Mouse (Mus musculus) MEL (cell line): ENCODE data around the gene Emg1. TPM values are rescaled to one million over a fixed set of nuclear protein-coding genes. Genes with fewer than 3 reads are reported as not detected.
A peak's percentile ranks its signal among the peaks of the same experiment; 100 is the strongest.

Experiments
- DNase-seq: peaks from one replicate; pipeline ENCODE4 v3.0.0; 2011; ENCODE audit warnings: low read depth, low spot score
- H3K27ac ChIP-seq: 2 replicates; pipeline ENCODE4 v1.5.1; 2012; ENCODE audit warnings: low read depth, mild to moderate bottlenecking, control low read depth, low read length, moderate library complexity; ENCODE audit not compliant: control insufficient read depth
- H3K27me3 ChIP-seq, 2 experiments: fragments of 150-350 bp in 1 of 2; sonication (generic) in 1 of 2; 2 replicates each; pipeline ENCODE4 v1.6.1; 2012; ENCODE audit warnings: low read length in 2 of 2, mild to moderate bottlenecking in 2 of 2, improper control_type of control experiment in 1 of 2, moderate library complexity in 1 of 2; ENCODE audit not compliant: insufficient read depth in 2 of 2, control insufficient read depth in 1 of 2
- H3K36me3 ChIP-seq, 2 experiments: 2 replicates each; pipeline ENCODE4 v1.6.1; 2012 to 2014; ENCODE audit warnings: low read length in 2 of 2, improper control_type of control experiment in 1 of 2, inconsistent platforms in 1 of 2, mild to moderate bottlenecking in 1 of 2; ENCODE audit not compliant: insufficient read depth in 2 of 2, control insufficient read depth in 1 of 2
- H3K4me1 ChIP-seq, 2 experiments: fragments of 150-350 bp in 1 of 2; sonication (generic) in 1 of 2; 2 replicates each; pipeline ENCODE4 v1.6.1; 2012; ENCODE audit warnings: low read length in 2 of 2, improper control_type of control experiment in 1 of 2, mild to moderate bottlenecking in 1 of 2; ENCODE audit not compliant: insufficient read depth in 2 of 2, control insufficient read depth in 1 of 2
- H3K4me3 ChIP-seq, 2 experiments: fragments of 150-350 bp in 1 of 2; sonication (generic) in 1 of 2; 2 replicates each; pipeline ENCODE4 v1.5.1; 2012; ENCODE audit warnings: low read depth in 2 of 2, low read length in 2 of 2, mild to moderate bottlenecking in 2 of 2, moderate library complexity in 2 of 2, control low read depth in 1 of 2, improper control_type of control experiment in 1 of 2; ENCODE audit not compliant: control insufficient read depth in 1 of 2, insufficient read depth in 1 of 2
- H3K79me2 ChIP-seq: 2 replicates; pipeline ENCODE4 v1.6.1; 2012; ENCODE audit warnings: mild to moderate bottlenecking, low read length, moderate library complexity; ENCODE audit not compliant: control insufficient read depth, poor library complexity, insufficient read depth
- H3K9ac ChIP-seq: 2 replicates; pipeline ENCODE4 v1.6.1; 2012; ENCODE audit warnings: low read depth, mild to moderate bottlenecking, control low read depth, low read length, moderate library complexity; ENCODE audit not compliant: control insufficient read depth, poor library complexity, severe bottlenecking
- H3K9me3 ChIP-seq: fragments of 150-350 bp; sonication (generic); replicated peaks from 2 replicates; pipeline ENCODE4 v1.6.1; 2012; ENCODE audit warnings: mild to moderate bottlenecking, low read length, improper control_type of control experiment, moderate library complexity; ENCODE audit not compliant: insufficient read depth
- BHLHE40 ChIP-seq: IDR thresholded peaks from 2 replicates; pipeline ENCODE4 v1.6.1; 2012; ENCODE audit warnings: low read depth, mild to moderate bottlenecking, inconsistent platforms, low read length, improper control_type of control experiment, borderline replicate concordance
- CHD1 ChIP-seq: IDR thresholded peaks from 2 replicates; pipeline ENCODE4 v1.6.1; 2012; ENCODE audit warnings: low read depth, mild to moderate bottlenecking, inconsistent platforms, low read length, improper control_type of control experiment
- CHD2 ChIP-seq: IDR thresholded peaks from 2 replicates; pipeline ENCODE4 v1.6.1; 2011; ENCODE audit warnings: low read length, improper control_type of control experiment
- CTCF ChIP-seq, 3 experiments: IDR thresholded peaks in 2 of 3; conservative IDR thresholded peaks in 1 of 3; 2 replicates each; pipeline ENCODE4 v1.5.1; 2011 to 2012; ENCODE audit warnings: low read length in 3 of 3, low read depth in 2 of 3, mild to moderate bottlenecking in 2 of 3, improper control_type of control experiment in 1 of 3, inconsistent platforms in 1 of 3, mixed read lengths in 1 of 3, moderate library complexity in 1 of 3; ENCODE audit not compliant: control insufficient read depth in 1 of 3, insufficient read depth in 1 of 3, poor library complexity in 1 of 3, severe bottlenecking in 1 of 3
- ELF1 ChIP-seq: IDR thresholded peaks from 2 replicates; pipeline ENCODE4 v1.6.1; 2014; ENCODE audit warnings: low read depth, mild to moderate bottlenecking, inconsistent platforms, low read length, improper control_type of control experiment, moderate library complexity
- ETS1 ChIP-seq: IDR thresholded peaks from 2 replicates; pipeline ENCODE4 v1.6.1; 2012; ENCODE audit warnings: low read depth, mild to moderate bottlenecking, inconsistent platforms, low read length, improper control_type of control experiment, moderate library complexity
- GATA1 ChIP-seq: IDR thresholded peaks from 2 replicates; pipeline ENCODE4 v1.6.1; 2011; ENCODE audit warnings: low read depth, low read length, improper control_type of control experiment
- JUND ChIP-seq: IDR thresholded peaks from 2 replicates; pipeline ENCODE4 v1.6.1; 2011; ENCODE audit warnings: low read depth, mild to moderate bottlenecking, improper control_type of control experiment, low read length
- KAT2A ChIP-seq: conservative IDR thresholded peaks from 2 replicates; pipeline ENCODE4 v1.6.1; 2012; ENCODE audit warnings: low read depth, low read length, improper control_type of control experiment, inconsistent platforms
- MAX ChIP-seq: IDR thresholded peaks from 2 replicates; pipeline ENCODE4 v1.6.1; 2011; ENCODE audit warnings: low read length, improper control_type of control experiment
- MEF2A ChIP-seq: IDR thresholded peaks from 2 replicates; pipeline ENCODE4 v1.6.1; 2014; ENCODE audit warnings: low read depth, mild to moderate bottlenecking, inconsistent platforms, low read length, improper control_type of control experiment; ENCODE audit not compliant: poor library complexity, insufficient replicate concordance, severe bottlenecking; ENCODE audit errors: extremely low read depth
- MXI1 ChIP-seq: IDR thresholded peaks from 2 replicates; pipeline ENCODE4 v1.6.1; 2011; ENCODE audit warnings: mild to moderate bottlenecking, low read depth, low read length, improper control_type of control experiment
- MYB ChIP-seq: IDR thresholded peaks from 2 replicates; pipeline ENCODE4 v1.6.1; 2011; ENCODE audit warnings: mild to moderate bottlenecking, low read depth, low read length, improper control_type of control experiment
- MYC ChIP-seq: IDR thresholded peaks from 2 replicates; pipeline ENCODE4 v1.6.1; 2011; ENCODE audit warnings: low read depth, mild to moderate bottlenecking, low read length, improper control_type of control experiment, moderate library complexity
- NELFE ChIP-seq: IDR thresholded peaks from 2 replicates; pipeline ENCODE4 v1.6.1; 2011; ENCODE audit warnings: low read depth, low read length, improper control_type of control experiment
- NRF1 ChIP-seq: IDR thresholded peaks from 2 replicates; pipeline ENCODE4 v1.6.1; 2014; ENCODE audit warnings: low read depth, mild to moderate bottlenecking, inconsistent platforms, low read length, improper control_type of control experiment, moderate library complexity; ENCODE audit not compliant: poor library complexity, insufficient read depth, severe bottlenecking
- POLR2A ChIP-seq, 2 experiments: IDR thresholded peaks; 2 replicates each; pipeline ENCODE4 v1.6.1; 2011 to 2012; ENCODE audit warnings: low read length in 2 of 2, mild to moderate bottlenecking in 2 of 2, control low read depth in 1 of 2, improper control_type of control experiment in 1 of 2, low read depth in 1 of 2, moderate library complexity in 1 of 2; ENCODE audit not compliant: control insufficient read depth in 1 of 2, insufficient read depth in 1 of 2, poor library complexity in 1 of 2
- POLR2AphosphoS5 ChIP-seq: IDR thresholded peaks from 2 replicates; pipeline ENCODE4 v1.6.1; 2012; ENCODE audit warnings: low read depth, borderline replicate concordance, mild to moderate bottlenecking, inconsistent platforms, low read length, moderate library complexity, mixed read lengths
- RAD21 ChIP-seq: IDR thresholded peaks from 2 replicates; pipeline ENCODE4 v1.6.1; 2011; ENCODE audit warnings: mild to moderate bottlenecking, low read depth, low read length, improper control_type of control experiment
- RCOR1 ChIP-seq: IDR thresholded peaks from 2 replicates; pipeline ENCODE4 v1.6.1; 2012; ENCODE audit warnings: low read depth, mild to moderate bottlenecking, inconsistent platforms, low read length, improper control_type of control experiment
- SIN3A ChIP-seq: IDR thresholded peaks from 2 replicates; pipeline ENCODE4 v1.6.1; 2012; ENCODE audit warnings: low read length, improper control_type of control experiment, inconsistent platforms
- SMC3 ChIP-seq: IDR thresholded peaks from 2 replicates; pipeline ENCODE4 v1.6.1; 2011; ENCODE audit warnings: low read depth, low read length, improper control_type of control experiment
- TBP ChIP-seq: IDR thresholded peaks from 2 replicates; pipeline ENCODE4 v1.8.0; 2011; ENCODE audit warnings: low read depth, low read length, improper control_type of control experiment
- UBTF ChIP-seq: IDR thresholded peaks from 2 replicates; pipeline ENCODE4 v1.6.1; 2012; ENCODE audit warnings: low read depth, mild to moderate bottlenecking, inconsistent platforms, low read length, improper control_type of control experiment, moderate library complexity, borderline replicate concordance; ENCODE audit not compliant: insufficient read depth
- USF2 ChIP-seq, 2 experiments: IDR thresholded peaks; 2 replicates each; pipeline ENCODE4 v1.6.1; 2011 to 2012; ENCODE audit warnings: improper control_type of control experiment in 2 of 2, low read length in 2 of 2, borderline replicate concordance in 1 of 2, inconsistent platforms in 1 of 2, low read depth in 1 of 2, mild to moderate bottlenecking in 1 of 2; ENCODE audit not compliant: insufficient read depth in 1 of 2
- ZC3H11A ChIP-seq: IDR thresholded peaks from 2 replicates; pipeline ENCODE4 v1.6.1; 2012; ENCODE audit warnings: low read depth, mild to moderate bottlenecking, inconsistent platforms, low read length, improper control_type of control experiment
- ZKSCAN1 ChIP-seq: IDR thresholded peaks from 2 replicates; pipeline ENCODE4 v1.6.1; 2012; ENCODE audit warnings: low read depth, mild to moderate bottlenecking, inconsistent platforms, low read length, improper control_type of control experiment, moderate library complexity
- ZMIZ1 ChIP-seq: IDR thresholded peaks from 2 replicates; pipeline ENCODE4 v1.6.1; 2012; ENCODE audit warnings: low read depth, mild to moderate bottlenecking, inconsistent platforms, low read length, improper control_type of control experiment, moderate library complexity
- polyA plus RNA-seq, 2 experiments: library from polyadenylated mRNA; stranded (reverse) in 1 of 2; unstranded in 1 of 2; fragments of >175 nt in 1 of 2; fragments of >200 nt in 1 of 2; gene quantifications; 2 replicates each; pipeline versions ENCODE4 v1.2.1 to v1.2.4; 2012; ENCODE audit warnings: low replicate concordance in 2 of 2, low read depth in 1 of 2; ENCODE audit not compliant: insufficient read length in 2 of 2, insufficient read depth in 1 of 2, missing spikeins in 1 of 2
- total RNA-seq: library from RNA; depleted of rRNA; stranded (reverse); fragments of 300-350 nt; gene quantifications from 2 replicates; pipeline ENCODE4 v1.2.3, GENCODE M21; 2012

Emg1 gene
- total and polyA plus RNA-seq, 3 experiments = 346 to 391 TPM; not detected in 1

DNA sequence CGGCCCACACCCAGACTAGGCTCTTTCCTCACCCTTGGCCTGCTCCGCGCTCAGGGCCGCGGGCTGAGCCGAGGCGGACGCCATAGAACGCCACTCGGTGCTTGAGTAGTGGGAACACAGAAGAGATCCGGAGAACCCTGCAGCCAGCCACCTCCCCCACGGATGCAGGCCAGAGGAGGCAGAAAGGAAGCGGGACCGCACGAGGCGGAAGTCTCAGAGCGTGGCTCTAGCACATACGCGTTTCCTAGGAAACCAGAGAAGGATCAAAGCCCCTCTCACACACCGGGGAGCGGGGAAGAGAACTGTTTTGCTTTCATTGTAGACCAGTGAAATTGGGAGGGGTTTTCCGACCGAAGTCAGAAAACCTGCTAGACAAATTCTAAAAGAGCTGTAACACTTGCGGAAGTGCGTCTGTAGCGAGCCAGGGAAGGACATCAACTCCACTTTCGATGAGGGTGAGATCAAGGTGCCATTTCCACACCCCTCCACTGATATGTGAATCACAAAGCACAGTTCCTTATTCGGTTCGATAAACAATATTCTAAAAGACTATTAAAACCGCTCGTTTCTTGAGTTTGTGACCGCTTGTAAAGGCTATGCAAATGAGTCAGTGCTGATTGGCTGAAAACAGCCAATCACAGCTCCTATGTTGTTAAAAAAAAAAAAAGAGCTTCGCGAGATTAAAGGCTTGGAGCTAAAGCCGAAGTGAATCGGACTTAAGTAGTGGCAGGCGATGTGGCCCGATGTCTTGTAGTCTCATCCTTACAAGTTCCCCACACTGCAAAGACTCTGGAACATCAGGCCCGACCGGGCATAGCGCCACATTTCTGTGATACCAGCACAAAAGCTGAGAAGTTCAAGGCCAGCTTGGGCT, 29.1 kb upstream of the Emg1 start, which contains the start of gene Grcc10 (continued):
- TF ChIP-seq ELF1 (peak; percentile 81), CTCF (IDR thresholded peaks at IDR 0.05 in 2 of 3, conservative IDR thresholded peaks at IDR 0.05 in 1 of 3; ENCODE audit: control insufficient read depth in 1 of 3, insufficient read depth in 1 of 3, low read depth in 2 of 3, low read length in 3 of 3, poor library complexity in 1 of 3, severe bottlenecking in 1 of 3) (no peak), MXI1 (no peak; the same call in none of the 2 replicates), NELFE (peak; percentile 92), TBP (peak; percentile 100), ZMIZ1 (peak; percentile 100), GATA1 (0 out of 2 replicates have a peak, but pooled peaks have one; percentile 32), RCOR1 (peak; percentile 54; the same call in 1 of the 2 replicates), JUND (peak; percentile 88), ZC3H11A (no peak), SMC3 (peak; percentile 28), KAT2A (peak; percentile 50; the same call in 1 of the 2 replicates), RAD21 (no peak)

DNA sequence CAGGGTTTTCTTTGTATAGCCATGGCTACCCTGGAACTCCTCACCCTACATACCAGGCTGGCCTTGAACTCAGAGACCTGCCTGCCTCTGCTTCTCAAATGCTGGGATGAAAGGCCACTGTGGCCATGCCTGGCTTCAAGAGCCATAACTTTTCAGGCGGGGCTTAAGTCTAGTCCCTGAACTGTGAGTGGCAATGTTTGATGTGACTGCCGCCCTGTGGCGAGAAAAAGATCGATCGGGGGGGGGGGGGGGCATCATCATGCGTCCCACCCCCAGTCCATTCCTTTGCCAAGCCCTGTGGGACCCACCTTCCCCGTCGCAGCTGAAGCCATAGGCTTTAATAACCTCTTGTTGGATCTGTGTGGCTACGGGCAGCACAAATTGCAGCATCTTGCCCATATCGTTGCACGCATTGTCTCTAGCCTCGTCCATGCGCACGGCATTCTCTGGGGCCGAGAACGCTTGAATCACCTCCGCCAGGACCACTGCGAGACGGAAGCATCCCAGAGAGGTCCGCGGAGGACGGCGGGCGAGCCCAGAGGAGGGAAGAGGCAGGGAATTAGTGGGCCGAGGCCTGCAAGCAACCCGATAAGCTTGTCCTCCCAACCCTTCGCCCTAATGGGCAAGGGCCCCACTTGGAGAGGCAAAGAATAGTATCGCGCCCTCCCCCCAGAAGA, 28.4 kb upstream of the Emg1 start:
- peak overlapping the region; percentile 96 for H3K27ac ChIP-seq
- peak; percentile 86 for DNase-seq
- no peaks in the 10 kb centered on the region; the same call in 1 of the 2 replicates for H3K79me2 ChIP-seq
- H3K36me3 ChIP-seq = peaks cover 0 to 12% of the 10 kb centered on the region in 2 experiments; a peak in 2 of 4 replicates
- H3K9ac ChIP-seq = peak overlapping the region; percentile 70
- H3K4me1 ChIP-seq = peaks cover 2 to 13% of the 10 kb centered on the region in 2 experiments; a peak in 3 of 4 replicates
- H3K9me3 ChIP-seq = no peaks in the 10 kb centered on the region
- H3K4me3 ChIP-seq = peak overlapping the region; percentile 28 to 68
- no peaks in the 10 kb centered on the region for H3K27me3 ChIP-seq
- no peak; the same call in 1 of the 2 replicates for TF ChIP-seq MYB
- TF ChIP-seq NRF1 = peak; percentile 29; the same call in 1 of the 2 replicates
- peak; percentile 23; the same call in 1 of the 2 replicates for TF ChIP-seq ETS1
- TF ChIP-seq POLR2A (IDR thresholded peaks at IDR 0.05; ENCODE audit: control insufficient read depth in 1 of 2, insufficient read depth in 1 of 2, low read depth in 1 of 2, low read length in 2 of 2, poor library complexity in 1 of 2) = no peak
- TF ChIP-seq KAT2A = no peak
- no peak for TF ChIP-seq ZMIZ1
- TF ChIP-seq POLR2AphosphoS5 = no peak; the same call in 1 of the 2 replicates
- TF ChIP-seq CTCF (IDR thresholded peaks at IDR 0.05 in 2 of 3, conservative IDR thresholded peaks at IDR 0.05 in 1 of 3; ENCODE audit: control insufficient read depth in 1 of 3, insufficient read depth in 1 of 3, low read depth in 2 of 3, low read length in 3 of 3, poor library complexity in 1 of 3, severe bottlenecking in 1 of 3) = peak; percentile 43 to 87 (median 70); a peak in 5 of 6 replicates
- 0 out of 2 replicates have a peak, but pooled peaks have one; percentile 28 for TF ChIP-seq TBP
- TF ChIP-seq JUND = no peak
- no peak for TF ChIP-seq CHD1
- peak; percentile 91 for TF ChIP-seq SMC3
- TF ChIP-seq ZKSCAN1 = no peak
- peak; percentile 62; the same call in 1 of the 2 replicates for TF ChIP-seq MXI1
- peak; percentile 88 for TF ChIP-seq ZC3H11A
- no peak for TF ChIP-seq USF2 (IDR thresholded peaks at IDR 0.05; ENCODE audit: borderline replicate concordance in 1 of 2, insufficient read depth in 1 of 2, low read depth in 1 of 2, low read length in 2 of 2)
- TF ChIP-seq GATA1 = no peak
- TF ChIP-seq SIN3A = peak; percentile 66
- TF ChIP-seq MEF2A = no peak
- TF ChIP-seq RCOR1 = no peak
- no peak for TF ChIP-seq CHD2
- peak; percentile 15; the same call in 1 of the 2 replicates for TF ChIP-seq MAX
- TF ChIP-seq UBTF = no peak
- TF ChIP-seq BHLHE40 = no peak
- TF ChIP-seq MYC = 0 out of 2 replicates have a peak, but pooled peaks have one; percentile 49
